Mouse (Mus musculus): ENCODE measurements around the gene Grid1.

DNA sequence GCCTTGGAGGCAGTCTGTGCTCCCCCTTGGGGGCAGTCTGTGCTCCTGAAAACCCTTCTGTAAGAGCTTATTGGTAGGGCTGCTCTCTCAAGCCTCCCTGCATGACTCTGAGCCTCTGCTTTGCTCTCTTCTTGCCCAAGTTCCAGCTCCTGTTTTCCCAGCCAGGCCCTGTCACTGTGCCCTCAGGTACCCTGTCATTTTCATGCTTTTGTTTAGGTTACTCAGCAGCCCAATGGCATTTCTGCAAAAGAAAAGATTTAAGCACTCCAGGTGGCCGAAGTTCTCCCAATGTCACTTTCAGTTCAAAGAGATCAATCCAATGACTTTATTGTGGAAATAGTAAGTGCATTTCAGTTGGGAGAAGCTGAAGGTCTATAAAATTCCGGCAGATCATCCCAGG is 402.3 kb downstream of the Grid1 start:
- TF ChIP-seq CTCF (IDR thresholded peaks at IDR 0.05) (no peak), POLR2A (IDR thresholded peaks at IDR 0.05; ENCODE audit: insufficient read depth, low read depth, low read length) (no peak), EP300 (IDR thresholded peaks at IDR 0.05; ENCODE audit: insufficient read depth, low read depth, low read length) (no peak)
